Mouse (Mus musculus) C2C12 (cell line): ENCODE measurements at regions not wholly inside any gene's neighbourhood (a gene's known extent, or its start where the extent isn't known, plus 50 kb on each side); places are given as distances from the start of the nearest gene placed in this dataset.

Source experiments
- CEBPB ChIP-seq: IDR thresholded peaks from one replicate; pipeline ENCODE4 v1.6.1; 2011; ENCODE audit warnings: low read depth, mild to moderate bottlenecking, control low read depth, moderate library complexity
- CTCF ChIP-seq: IDR thresholded peaks from one replicate; pipeline ENCODE4 v1.5.1; 2011; ENCODE audit not compliant: control insufficient read depth, insufficient read depth, insufficient read length
- FOSL1 ChIP-seq: IDR thresholded peaks from one replicate; pipeline ENCODE4 v1.8.0; 2011; ENCODE audit warnings: mild to moderate bottlenecking, low read length; ENCODE audit not compliant: poor library complexity, insufficient read depth, severe bottlenecking
- MAX ChIP-seq: IDR thresholded peaks from one replicate; pipeline ENCODE4 v1.6.1; 2011; ENCODE audit warnings: mild to moderate bottlenecking, control low read depth
- MYOD1 ChIP-seq: IDR thresholded peaks from one replicate; pipeline ENCODE4 v1.6.1; 2011; ENCODE audit warnings: low read depth; ENCODE audit not compliant: control insufficient read depth, insufficient read length
- MYOG ChIP-seq: IDR thresholded peaks from one replicate; pipeline ENCODE4 v1.6.1; 2011; ENCODE audit not compliant: control insufficient read depth, insufficient read length; ENCODE audit errors: extremely low read depth
- USF1 ChIP-seq: IDR thresholded peaks from one replicate; pipeline ENCODE4 v1.6.1; 2011; ENCODE audit warnings: low read depth, mild to moderate bottlenecking, control low read depth, moderate library complexity

DNA sequence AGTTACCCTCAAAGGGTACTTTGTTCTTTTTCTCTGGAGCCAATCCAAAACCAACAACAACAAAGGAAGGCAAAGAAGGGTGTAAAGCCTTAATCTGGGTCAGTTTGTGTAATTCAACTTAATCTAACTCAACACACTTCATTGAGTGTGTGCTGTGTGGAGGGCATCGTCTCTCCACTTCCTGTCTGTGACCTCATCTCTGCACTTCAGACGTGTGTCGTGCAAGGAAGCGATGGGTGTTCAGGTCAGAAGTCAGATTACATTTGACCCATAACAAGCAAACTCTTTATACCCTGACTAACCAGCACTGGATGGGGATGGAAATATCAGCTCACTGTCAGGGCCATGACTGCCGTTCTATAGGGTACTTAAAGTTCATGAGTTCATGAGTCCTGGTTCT is 138.0 kb upstream of the Sox5 start:
- TF ChIP-seq CTCF, result no peak
- TF ChIP-seq MYOG, result no peak
- no peak for TF ChIP-seq MYOD1
- no peak for TF ChIP-seq MAX
- TF ChIP-seq USF1, result no peak
- no peak for TF ChIP-seq CEBPB
- TF ChIP-seq FOSL1, result no peak
